In genomic region chr17:28235982-28236635, GRCm38 (mm10) we compare ENCODE assay signal across 9 mouse cellular contexts. TPM values are rescaled to one million over a fixed set of nuclear protein-coding genes. Genes with fewer than 3 reads are reported as not detected.
DNase-seq lines count a peak whose midpoint lies in the region; ATAC-seq and TF ChIP-seq lines count a peak whose summit lies in the region.
"Had no signal": no experiment of that assay in that cellular context is flagged by ENCODE, and none has a peak within 500 bp of the region (broad histone marks: within the 10 kb centered on the region; RNA-seq: fewer than 3 reads in every experiment).

No protein-coding gene starts in this region.

- intact Hi-C loops in heart, adult 2 months (cut with DNase I), result loop anchor here (5.0 kb wide), 1 partner anchor 36 kb away; no protein-coding TSS in a partner anchor
- intact Hi-C loops in heart, postnatal 10 days (cut with DNase I), result no loop called here

- no peak for ATAC-seq in stomach, postnatal 0 days (ENCODE audit: low FRiP score, low TSS enrichment)
- ATAC-seq in forebrain, embryonic 14.5 days, result no peak

- TF ChIP-seq CTCF in heart, adult 2 months (IDR thresholded peaks at IDR 0.05), result no peak
- no peak for TF ChIP-seq CTCF in stomach, postnatal 0 days (IDR thresholded peaks at IDR 0.05; ENCODE audit: low read depth)

- no peak overlapping the region for H3K9ac ChIP-seq in heart, adult 2 months (ENCODE audit: low read depth, low read length)
- H3K9ac ChIP-seq in stomach, postnatal 0 days (ENCODE audit: low read length), result peak overlapping the region; percentile 27; the same call in 1 of the 2 replicates
- no peak overlapping the region for H3K9ac ChIP-seq in forebrain, embryonic 14.5 days (ENCODE audit: low read length)

- no peak for TF ChIP-seq POLR2A in heart, adult 2 months (IDR thresholded peaks at IDR 0.05; ENCODE audit: insufficient read depth, low read depth, low read length)

- no peak overlapping the region for H3K4me3 ChIP-seq in heart, adult 2 months
- no peak overlapping the region; the same call in 1 of the 2 replicates for H3K4me3 ChIP-seq in heart, embryonic 10.5 days
- H3K4me3 ChIP-seq in stomach, postnatal 0 days (ENCODE audit: low read depth, low read length), result no peak overlapping the region
- no peak overlapping the region for H3K4me3 ChIP-seq in forebrain, embryonic 14.5 days (ENCODE audit: low read depth, low read length)

- 48% methylated on average over 7 of the region's 7 CpGs for WGBS in heart, adult 2 months
- WGBS in heart, embryonic 10.5 days, result 82% methylated on average over 7 of the region's 7 CpGs
- WGBS in stomach, postnatal 0 days, result 68% methylated on average over 7 of the region's 7 CpGs
- 84% methylated on average over 7 of the region's 7 CpGs for WGBS in forebrain, embryonic 14.5 days

- H3K4me2 ChIP-seq in stomach, postnatal 0 days (replicated peaks; ENCODE audit: low read depth), result no peak overlapping the region
- H3K4me2 ChIP-seq in forebrain, embryonic 14.5 days (ENCODE audit: low read length), result no peak overlapping the region

- H3K79me2 ChIP-seq in heart, adult 2 months (replicated peaks; ENCODE audit: control insufficient read depth, insufficient read depth, low read length), result no peaks in the 10 kb centered on the region; the same call in none of the 2 replicates

- H3K9me3 ChIP-seq in heart, embryonic 10.5 days, result no peaks in the 10 kb centered on the region
- no peaks in the 10 kb centered on the region for H3K9me3 ChIP-seq in stomach, postnatal 0 days (ENCODE audit: control insufficient read depth, low read length)
- no peaks in the 10 kb centered on the region for H3K9me3 ChIP-seq in forebrain, embryonic 14.5 days (replicated peaks; ENCODE audit: control insufficient read depth, low read length)

- DNase-seq in heart, adult 2 months, result peak; percentile 57 to 83
- no peak for DNase-seq in heart, embryonic 10.5 days (ENCODE audit: low spot score)
- DNase-seq in ovary, postnatal 36 days (ENCODE audit: low spot score), result peak; percentile 39
- DNase-seq in ovary, adult 18-20 months (ENCODE audit: low spot score), result no peak
- peak; percentile 61 to 73 for DNase-seq in heart, postnatal 10 days
- no peak for DNase-seq in stomach, postnatal 0 days (ENCODE audit: low spot score)
- DNase-seq in forebrain, embryonic 14.5 days (ENCODE audit: low spot score), result no peak
- DNase-seq in urinary bladder, adult 2 months (ENCODE audit: low spot score), result no peak
- DNase-seq: kidney, adult 18-20 months had no signal

- H3K4me1 ChIP-seq in heart, adult 2 months (ENCODE audit: control insufficient read depth, insufficient read depth, low read length), result peaks cover 21% of the 10 kb centered on the region
- H3K4me1 ChIP-seq in heart, embryonic 10.5 days, result peaks cover 26% of the 10 kb centered on the region
- H3K4me1 ChIP-seq in stomach, postnatal 0 days (replicated peaks; ENCODE audit: control insufficient read depth, insufficient read depth), result 0 out of 2 replicates have a peak, but pooled peaks cover 2% of the 10 kb centered on the region
- H3K4me1 ChIP-seq in forebrain, embryonic 14.5 days (ENCODE audit: control insufficient read depth, insufficient read depth, low read length), result peaks cover 5% of the 10 kb centered on the region; the same call in 1 of the 2 replicates

- H3K27ac ChIP-seq in heart, adult 2 months, result peak overlapping the region; percentile 75
- H3K27ac ChIP-seq in heart, embryonic 10.5 days, result no peak overlapping the region
- peak overlapping the region; percentile 84 for H3K27ac ChIP-seq in stomach, postnatal 0 days (replicated peaks)
- H3K27ac ChIP-seq in forebrain, embryonic 14.5 days (ENCODE audit: low read depth, low read length), result no peak overlapping the region

- H3K27me3 ChIP-seq in heart, adult 2 months (ENCODE audit: control insufficient read depth, insufficient read depth, low read length), result no peaks in the 10 kb centered on the region
- H3K27me3 ChIP-seq in heart, embryonic 10.5 days (ENCODE audit: insufficient read depth, poor library complexity, severe bottlenecking), result no peaks in the 10 kb centered on the region
- no peaks in the 10 kb centered on the region for H3K27me3 ChIP-seq in stomach, postnatal 0 days (ENCODE audit: control insufficient read depth, insufficient read depth, low read length)
- H3K27me3 ChIP-seq in forebrain, embryonic 14.5 days (replicated peaks; ENCODE audit: control insufficient read depth, insufficient read depth, low read length), result no peaks in the 10 kb centered on the region

- peak; percentile 78; the same call in 1 of the 2 replicates for TF ChIP-seq EP300 in heart, adult 2 months (IDR thresholded peaks at IDR 0.05; ENCODE audit: insufficient read depth, low read depth, low read length)
- no peak for TF ChIP-seq EP300 in stomach, postnatal 0 days (optimal IDR thresholded peaks at IDR 0.05)

- H3K36me3 ChIP-seq in heart, adult 2 months (ENCODE audit: control insufficient read depth, insufficient read depth, low read length), result no peaks in the 10 kb centered on the region
- H3K36me3 ChIP-seq in heart, embryonic 10.5 days, result peaks cover 36% of the 10 kb centered on the region
- H3K36me3 ChIP-seq in stomach, postnatal 0 days (ENCODE audit: control insufficient read depth, insufficient read depth, low read length), result peaks cover 4% of the 10 kb centered on the region; the same call in 1 of the 2 replicates
- 0 out of 2 replicates have a peak, but pooled peaks cover 5% of the 10 kb centered on the region for H3K36me3 ChIP-seq in forebrain, embryonic 14.5 days (ENCODE audit: control insufficient read depth, insufficient read depth, low read length)

RNA-seq across cellular contexts. Expression of gene Ppard, which starts 3.6 kb away (rescaled TPM):
- total RNA-seq in heart, adult 2 months (2021), result 10 to 100 TPM; 31.5 to 35.9 TPM
- 31.2 and 33.0 TPM in 2 replicates for polyA plus RNA-seq in heart, adult 2 months (2012; rRNA removed)
- polyA plus RNA-seq in heart, embryonic 10.5 days (2016; fragmentation: Nextera tagmentation; extraction: Ambion mirVana), result 0.87 and 1.2 TPM in 2 replicates
- total RNA-seq in heart, postnatal 10 days (2021), result 10 to 100 TPM; 28.0 to 28.8 TPM
- 3.1 and 3.4 TPM in 2 replicates for polyA plus RNA-seq in stomach, postnatal 0 days (2015; fragmentation: Nextera tagmentation; extraction: Ambion mirVana)
- polyA plus RNA-seq in forebrain, embryonic 14.5 days (2014; fragmentation: Nextera tagmentation; extraction: Ambion mirVana), result 1.7 and 1.8 TPM in 2 replicates
- 23.8 and 30.0 TPM in 2 replicates for polyA plus RNA-seq in urinary bladder, adult 2 months (2012; rRNA removed)

RNA-seq across cellular contexts. Expression of gene Def6, which starts 28.5 kb away (rescaled TPM):
- 1 to 10 TPM; 2.9 to 4.5 TPM for total RNA-seq in heart, adult 2 months (2021)
- 3.4 and 4.0 TPM in 2 replicates for polyA plus RNA-seq in heart, adult 2 months (2012; rRNA removed)
- polyA plus RNA-seq in heart, embryonic 10.5 days (2016; fragmentation: Nextera tagmentation; extraction: Ambion mirVana), result 3.2 and 5.2 TPM in 2 replicates
- 1 to 10 TPM; 3.4 to 4.0 TPM for total RNA-seq in heart, postnatal 10 days (2021)
- 11.4 and 12.0 TPM in 2 replicates for polyA plus RNA-seq in stomach, postnatal 0 days (2015; fragmentation: Nextera tagmentation; extraction: Ambion mirVana)
- 2.4 and 3.2 TPM in 2 replicates for polyA plus RNA-seq in forebrain, embryonic 14.5 days (2014; fragmentation: Nextera tagmentation; extraction: Ambion mirVana)
- 20.4 and 22.5 TPM in 2 replicates for polyA plus RNA-seq in urinary bladder, adult 2 months (2012; rRNA removed)

RNA-seq across cellular contexts. Expression of gene Zfp523, which starts 59.2 kb away (rescaled TPM):
- 10 to 100 TPM; 12.4 to 12.5 TPM for total RNA-seq in heart, adult 2 months (2021)
- polyA plus RNA-seq in heart, adult 2 months (2012; rRNA removed), result 22.9 and 30.8 TPM in 2 replicates
- 28.1 and 34.2 TPM in 2 replicates for polyA plus RNA-seq in heart, embryonic 10.5 days (2016; fragmentation: Nextera tagmentation; extraction: Ambion mirVana)
- total RNA-seq in heart, postnatal 10 days (2021), result 10 to 100 TPM; 21.4 to 26.9 TPM
- polyA plus RNA-seq in stomach, postnatal 0 days (2015; fragmentation: Nextera tagmentation; extraction: Ambion mirVana), result 17.2 and 18.1 TPM in 2 replicates
- polyA plus RNA-seq in forebrain, embryonic 14.5 days (2014; fragmentation: Nextera tagmentation; extraction: Ambion mirVana), result 31.0 and 33.9 TPM in 2 replicates
- 21.0 and 28.3 TPM in 2 replicates for polyA plus RNA-seq in urinary bladder, adult 2 months (2012; rRNA removed)

Comparison
In these comparisons a context has a peak if more than half of its experiments do, and no peak if none do; other contexts are left out.
1. DNase-seq: peak in heart, adult 2 months (2 of 2), ovary, postnatal 36 days (single experiment) and heart, postnatal 10 days (2 of 2); none in heart, embryonic 10.5 days (single experiment), ovary, adult 18-20 months (single experiment), stomach, postnatal 0 days (single experiment), forebrain, embryonic 14.5 days (single experiment) and urinary bladder, adult 2 months (single experiment).
2. H3K27ac ChIP-seq: peak in heart, adult 2 months (single experiment) and stomach, postnatal 0 days (single experiment); none in heart, embryonic 10.5 days (single experiment) and forebrain, embryonic 14.5 days (single experiment).